Mouse (Mus musculus): ENCODE measurements around the gene Dnajb13.

Dnajb13 gene

GRCm38 (mm10) chr7:100533503-100533902 is 18.7 kb upstream of the Dnajb13 start:
- POLR2A ChIA-PET, result interaction anchor here in 2 of 4 experiments (0.9 to 47.4 kb wide), 15 partner anchors 9 to 131 kb away, joined by 3 to 704 read pairs (median 6); partner anchors contain the start of gene Ucp2 (in 2 of the 2)
- CTCF ChIA-PET, result interaction anchor here (0.6 to 4.7 kb wide), 6 partner anchors 11 to 849 kb away, joined by 3 to 18 read pairs (median 4); no protein-coding TSS in a partner anchor

- ChIA-PET POLR2A (interaction anchor here in 3 of 4 experiments (0.6 to 47.4 kb wide), 9 partner anchors 10 to 414 kb away, joined by 3 to 704 read pairs (median 3); partner anchors contain the start of genes Relt (in 1 of the 3) and Ucp2 (in 1 of the 3)), CTCF (interaction anchor here (0.6 to 4.7 kb wide), 6 partner anchors 10 to 299 kb away, joined by 3 to 18 read pairs (median 8); no protein-coding TSS in a partner anchor)
These were observed 16.0 kb upstream of the Dnajb13 start for GRCm38 (mm10) chr7:100530766-100531165.

- POLR2A ChIA-PET, result interaction anchor here in 3 of 4 experiments (0.6 to 47.4 kb wide), 7 partner anchors 11 to 70 kb away, joined by 3 to 704 read pairs (median 5); partner anchors contain the start of genes Coa4 (in 1 of the 3) and Ucp2 (in 1 of the 3)
- CTCF ChIA-PET, result interaction anchor here (0.6 to 1.9 kb wide), 8 partner anchors 10 to 273 kb away, joined by 3 to 11 read pairs (median 6); no protein-coding TSS in a partner anchor
These were observed 9.9 kb upstream of the Dnajb13 start for GRCm38 (mm10) chr7:100524669-100525068.

- ChIA-PET CTCF (interaction anchor here in 2 of 4 experiments (0.6 to 1.4 kb wide), 10 partner anchors 11 to 273 kb away, joined by 3 to 9 read pairs (median 4); no protein-coding TSS in a partner anchor), POLR2A (interaction anchor here in 3 of 4 experiments (0.6 to 47.4 kb wide), 7 partner anchors 10 to 27 kb away, joined by 3 to 704 read pairs (median 10); partner anchors contain the start of genes Coa4 (in 1 of the 3) and Ucp2 (in 1 of the 3))
These were observed 7.5 kb upstream of the Dnajb13 start for GRCm38 (mm10) chr7:100522222-100522621.

GRCm38 (mm10) chr7:100520663-100521285 is 6.0 kb upstream of the Dnajb13 start:
- POLR2A ChIA-PET, result interaction anchor here (0.6 to 47.4 kb wide), 38 partner anchors 8 to 342 kb away, joined by 3 to 704 read pairs (median 4); partner anchors contain the start of genes Ucp2 (in 3 of the 4), Fam168a (in 2 of the 4), Coa4 (in 1 of the 4) and Rab6a (in 1 of the 4)
- CTCF ChIA-PET, result interaction anchor here (0.5 to 2.0 kb wide), 94 partner anchors 9 to 1227 kb away, joined by 3 to 44 read pairs (median 4); partner anchors contain the start of genes Coa4 (in 3 of the 4), Relt (in 3 of the 4), Plekhb1 (in 1 of the 4) and Ucp2 (in 1 of the 4)

GRCm38 (mm10) chr7:100520204-100520603 is 5.4 kb upstream of the Dnajb13 start:
- CTCF ChIA-PET, result interaction anchor here (0.6 to 2.0 kb wide), 58 partner anchors 9 to 1432 kb away, joined by 3 to 44 read pairs (median 6); partner anchors contain the start of genes Coa4 (in 3 of the 4), Plekhb1 (in 1 of the 4), Relt (in 1 of the 4) and Ucp2 (in 1 of the 4)
- POLR2A ChIA-PET, result interaction anchor here (0.6 to 47.4 kb wide), 32 partner anchors 9 to 1904 kb away, joined by 3 to 704 read pairs (median 6); partner anchors contain the start of genes Ucp2 (in 3 of the 4), Fam168a (in 2 of the 4), Coa4 (in 1 of the 4) and Rab6a (in 1 of the 4)

GRCm38 (mm10) chr7:100511602-100512001 is 3.2 kb downstream of the Dnajb13 start:
- ChIA-PET POLR2A (interaction anchor here (0.5 to 47.4 kb wide), 15 partner anchors 9 to 159 kb away, joined by 3 to 704 read pairs (median 4); partner anchors contain the start of gene Ucp2 (in 2 of the 4)), CTCF (interaction anchor here in 3 of 4 experiments (0.8 to 2.6 kb wide), 5 partner anchors 9 to 151 kb away, joined by 3 to 12 read pairs (median 3); no protein-coding TSS in a partner anchor)

- CTCF ChIA-PET, result no interaction called here
- POLR2A ChIA-PET, result interaction anchor here in 2 of 4 experiments (1.0 to 47.4 kb wide), 5 partner anchors 9 to 28 kb away, joined by 3 to 704 read pairs (median 140); partner anchors contain the start of genes Ucp2 (in 2 of the 2), Coa4 (in 1 of the 2) and Dnajb13 (in 1 of the 2)
These were observed 6.1 kb downstream of the Dnajb13 start for GRCm38 (mm10) chr7:100508670-100509069.

GRCm38 (mm10) chr7:100506494-100506893 is 8.3 kb downstream of the Dnajb13 start:
- ChIA-PET POLR2A (interaction anchor here in 3 of 4 experiments (0.6 to 47.4 kb wide), 11 partner anchors 8 to 284 kb away, joined by 3 to 704 read pairs (median 5); partner anchors contain the start of genes Ucp2 (in 3 of the 3), Coa4 (in 1 of the 3) and Dnajb13 (in 1 of the 3)), CTCF (interaction anchor here in 3 of 4 experiments (0.5 to 5.7 kb wide), 5 partner anchors 11 to 18 kb away, joined by 3 to 29 read pairs (median 4); no protein-coding TSS in a partner anchor)

GRCm38 (mm10) chr7:100504740-100505487 is 9.8 kb downstream of the Dnajb13 start:
- CTCF ChIA-PET, result interaction anchor here (0.6 to 5.7 kb wide), 6 partner anchors 9 to 450 kb away, joined by 3 to 29 read pairs (median 11); partner anchors contain the start of gene Ucp2 (in 1 of the 4)
- POLR2A ChIA-PET, result interaction anchor here (0.5 to 47.4 kb wide), 17 partner anchors 7 to 277 kb away, joined by 3 to 704 read pairs (median 3); partner anchors contain the start of genes Ucp2 (in 3 of the 4), Coa4 (in 1 of the 4) and Dnajb13 (in 1 of the 4)

- ChIA-PET POLR2A (interaction anchor here in 3 of 4 experiments (0.7 to 47.4 kb wide), 26 partner anchors 5 to 203 kb away, joined by 3 to 704 read pairs (median 4); partner anchors contain the start of genes Ucp2 (in 3 of the 3), Dnajb13 (in 2 of the 3), Coa4 (in 1 of the 3) and Fam168a (in 1 of the 3)), CTCF (interaction anchor here in 3 of 4 experiments (0.8 to 5.7 kb wide), 4 partner anchors 17 to 27 kb away, joined by 3 to 29 read pairs (median 9); no protein-coding TSS in a partner anchor)
These were observed 11.7 kb downstream of the Dnajb13 start for GRCm38 (mm10) chr7:100503076-100503475.

- CTCF ChIA-PET, result interaction anchor here in 3 of 4 experiments (0.9 to 5.7 kb wide), 3 partner anchors 18 kb away, joined by 3 to 29 read pairs (median 15); no protein-coding TSS in a partner anchor
- POLR2A ChIA-PET, result interaction anchor here (0.7 to 47.4 kb wide), 29 partner anchors 4 to 204 kb away, joined by 3 to 704 read pairs (median 4); partner anchors contain the start of genes Ucp2 (in 3 of the 4), Coa4 (in 2 of the 4), Dnajb13 (in 2 of the 4) and Fam168a (in 1 of the 4)
These were observed 12.3 kb downstream of the Dnajb13 start for GRCm38 (mm10) chr7:100502374-100502922.

GRCm38 (mm10) chr7:100501844-100502373 is 12.9 kb downstream of the Dnajb13 start:
- POLR2A ChIA-PET, result interaction anchor here (0.7 to 47.4 kb wide), 26 partner anchors 4 to 172 kb away, joined by 3 to 704 read pairs (median 4); partner anchors contain the start of genes Ucp2 (in 3 of the 4), Coa4 (in 2 of the 4), Dnajb13 (in 1 of the 4) and Ucp3 (in 1 of the 4)
- CTCF ChIA-PET, result interaction anchor here in 2 of 4 experiments (4.3 to 5.7 kb wide), 2 partner anchors 18 to 19 kb away, joined by 15 to 29 read pairs; no protein-coding TSS in a partner anchor

GRCm38 (mm10) chr7:100501027-100501843 is 13.5 kb downstream of the Dnajb13 start:
- CTCF ChIA-PET, result interaction anchor here in 2 of 4 experiments (1.8 to 5.7 kb wide), 3 partner anchors 19 kb away, joined by 5 to 29 read pairs (median 15); no protein-coding TSS in a partner anchor
- POLR2A ChIA-PET, result interaction anchor here in 3 of 4 experiments (0.7 to 47.4 kb wide), 24 partner anchors 3 to 362 kb away, joined by 3 to 704 read pairs (median 5); partner anchors contain the start of genes Ucp2 (in 3 of the 3), Coa4 (in 2 of the 3), Ucp3 (in 2 of the 3) and Dnajb13 (in 1 of the 3)
